Mouse (Mus musculus): Measurements from ENCODE around the gene Cep135. TPM values are rescaled to one million over a fixed set of nuclear protein-coding genes. Genes with fewer than 3 reads are reported as not detected.

The Cep135 gene
- 8.8 and 9.1 TPM in 2 replicates for total RNA-seq (2012; rRNA removed)

GRCm38 (mm10) chr5:76588551-76589283 lies at the start of gene Cep135:
Cep135 (plus strand) TSS chr5:76588698.
- Histone ChIP-seq H3K4me1 (ENCODE audit: control insufficient read depth in 2 of 2, insufficient read depth in 2 of 2, low read length in 2 of 2, poor library complexity in 1 of 2) (0 out of 4 replicates have a peak, but pooled peaks cover 0 to 2% of the 10 kb centered on the region in 2 experiments), H3K9me3 (ENCODE audit: control insufficient read depth, insufficient read depth, low read depth, low read length) (no peaks in the 10 kb centered on the region), H3K27ac (ENCODE audit: insufficient read depth, low read depth, low read length, poor library complexity, severe bottlenecking) (peak within 1 kb of the TSS; percentile 72), H3K9ac (ENCODE audit: insufficient read depth, low read depth, low read length, poor library complexity, severe bottlenecking) (peak within 1 kb of the TSS; percentile 98), H3K36me3 (ENCODE audit: control insufficient read depth, insufficient read depth, low read length, poor library complexity, severe bottlenecking) (peaks cover 2% of the 10 kb centered on the region; the same call in 1 of the 2 replicates), H3K4me3 (ENCODE audit: insufficient read depth in 1 of 2, low read depth in 1 of 2, low read length in 2 of 2, poor library complexity in 1 of 2, severe bottlenecking in 1 of 2) (peak within 1 kb of the TSS; percentile 88 to 100)
- DNase-seq (ENCODE audit: low read depth, low spot score), result peak; percentile 55
- no peak for TF ChIP-seq ZNF384 (IDR thresholded peaks at IDR 0.05; ENCODE audit: low read depth, low read length)
- peak; percentile 53; the same call in 1 of the 2 replicates for TF ChIP-seq ZC3H11A (IDR thresholded peaks at IDR 0.05; ENCODE audit: borderline replicate concordance, low read depth, low read length)
- TF ChIP-seq MAFK (IDR thresholded peaks at IDR 0.05; ENCODE audit: insufficient read depth, low read depth, low read length), result no peak
- TF ChIP-seq CHD2 (IDR thresholded peaks at IDR 0.05; ENCODE audit: low read depth, low read length), result no peak
- 0 out of 2 replicates have a peak, but pooled peaks have one; percentile 58 for TF ChIP-seq HCFC1 (IDR thresholded peaks at IDR 0.05; ENCODE audit: borderline replicate concordance, insufficient read depth, low read length)
- in situ Hi-C loops (cut with MboI; ENCODE audit: low sequenced_read_pairs in 2 of 2, unreplicated experiment in 2 of 2), result no loop called here

GRCm38 (mm10) chr5:76540181-76540580 lies 48.3 kb upstream of the Cep135 start:
- Histone ChIP-seq H3K36me3 (ENCODE audit: control insufficient read depth, insufficient read depth, low read length, poor library complexity, severe bottlenecking) (peaks cover 46% of the 10 kb centered on the region), H3K9ac (ENCODE audit: insufficient read depth, low read depth, low read length, poor library complexity, severe bottlenecking) (no peak overlapping the region), H3K4me1 (ENCODE audit: control insufficient read depth in 2 of 2, insufficient read depth in 2 of 2, low read length in 2 of 2, poor library complexity in 1 of 2) (no peaks in the 10 kb centered on the region), H3K27ac (ENCODE audit: insufficient read depth, low read depth, low read length, poor library complexity, severe bottlenecking) (no peak overlapping the region), H3K9me3 (ENCODE audit: control insufficient read depth, insufficient read depth, low read depth, low read length) (no peaks in the 10 kb centered on the region), H3K4me3 (ENCODE audit: insufficient read depth in 1 of 2, low read depth in 1 of 2, low read length in 2 of 2, poor library complexity in 1 of 2, severe bottlenecking in 1 of 2) (no peak overlapping the region)
- TF ChIP-seq MAFK (IDR thresholded peaks at IDR 0.05; ENCODE audit: insufficient read depth, low read depth, low read length) (no peak), ZC3H11A (IDR thresholded peaks at IDR 0.05; ENCODE audit: borderline replicate concordance, low read depth, low read length) (no peak), CHD2 (IDR thresholded peaks at IDR 0.05; ENCODE audit: low read depth, low read length) (no peak), ZNF384 (IDR thresholded peaks at IDR 0.05; ENCODE audit: low read depth, low read length) (no peak), HCFC1 (IDR thresholded peaks at IDR 0.05; ENCODE audit: borderline replicate concordance, insufficient read depth, low read length) (no peak)
- no peak for DNase-seq (ENCODE audit: low read depth, low spot score)
- in situ Hi-C loops (cut with MboI; ENCODE audit: low sequenced_read_pairs in 2 of 2, unreplicated experiment in 2 of 2), result no loop called here

GRCm38 (mm10) chr5:76540842-76541241 lies 47.7 kb upstream of the Cep135 start:
- Histone ChIP-seq H3K4me3 (ENCODE audit: insufficient read depth in 1 of 2, low read depth in 1 of 2, low read length in 2 of 2, poor library complexity in 1 of 2, severe bottlenecking in 1 of 2) (no peak overlapping the region), H3K36me3 (ENCODE audit: control insufficient read depth, insufficient read depth, low read length, poor library complexity, severe bottlenecking) (peaks cover 42% of the 10 kb centered on the region), H3K9me3 (ENCODE audit: control insufficient read depth, insufficient read depth, low read depth, low read length) (no peaks in the 10 kb centered on the region), H3K27ac (ENCODE audit: insufficient read depth, low read depth, low read length, poor library complexity, severe bottlenecking) (no peak overlapping the region), H3K4me1 (ENCODE audit: control insufficient read depth in 2 of 2, insufficient read depth in 2 of 2, low read length in 2 of 2, poor library complexity in 1 of 2) (no peaks in the 10 kb centered on the region), H3K9ac (ENCODE audit: insufficient read depth, low read depth, low read length, poor library complexity, severe bottlenecking) (no peak overlapping the region)
- DNase-seq (ENCODE audit: low read depth, low spot score), result no peak
- TF ChIP-seq HCFC1 (IDR thresholded peaks at IDR 0.05; ENCODE audit: borderline replicate concordance, insufficient read depth, low read length), result no peak
- no peak for TF ChIP-seq ZNF384 (IDR thresholded peaks at IDR 0.05; ENCODE audit: low read depth, low read length)
- no peak for TF ChIP-seq ZC3H11A (IDR thresholded peaks at IDR 0.05; ENCODE audit: borderline replicate concordance, low read depth, low read length)
- TF ChIP-seq CHD2 (IDR thresholded peaks at IDR 0.05; ENCODE audit: low read depth, low read length), result no peak
- no peak for TF ChIP-seq MAFK (IDR thresholded peaks at IDR 0.05; ENCODE audit: insufficient read depth, low read depth, low read length)
- in situ Hi-C loops (cut with MboI; ENCODE audit: low sequenced_read_pairs in 2 of 2, unreplicated experiment in 2 of 2), result no loop called here

- in situ Hi-C loops (cut with MboI; ENCODE audit: low sequenced_read_pairs in 2 of 2, unreplicated experiment in 2 of 2), result no loop called here
- no peak overlapping the region for H3K27ac ChIP-seq (ENCODE audit: insufficient read depth, low read depth, low read length, poor library complexity, severe bottlenecking)
- no peaks in the 10 kb centered on the region for H3K9me3 ChIP-seq (ENCODE audit: control insufficient read depth, insufficient read depth, low read depth, low read length)
- TF ChIP-seq HCFC1 (IDR thresholded peaks at IDR 0.05; ENCODE audit: borderline replicate concordance, insufficient read depth, low read length) (no peak), ZC3H11A (IDR thresholded peaks at IDR 0.05; ENCODE audit: borderline replicate concordance, low read depth, low read length) (no peak), MAFK (IDR thresholded peaks at IDR 0.05; ENCODE audit: insufficient read depth, low read depth, low read length) (no peak), ZNF384 (IDR thresholded peaks at IDR 0.05; ENCODE audit: low read depth, low read length) (no peak), CHD2 (IDR thresholded peaks at IDR 0.05; ENCODE audit: low read depth, low read length) (no peak)
- no peaks in the 10 kb centered on the region for H3K4me1 ChIP-seq (ENCODE audit: control insufficient read depth in 2 of 2, insufficient read depth in 2 of 2, low read length in 2 of 2, poor library complexity in 1 of 2)
- no peak overlapping the region for H3K9ac ChIP-seq (ENCODE audit: insufficient read depth, low read depth, low read length, poor library complexity, severe bottlenecking)
- peaks cover 31% of the 10 kb centered on the region for H3K36me3 ChIP-seq (ENCODE audit: control insufficient read depth, insufficient read depth, low read length, poor library complexity, severe bottlenecking)
- DNase-seq (ENCODE audit: low read depth, low spot score), result no peak
- H3K4me3 ChIP-seq (ENCODE audit: insufficient read depth in 1 of 2, low read depth in 1 of 2, low read length in 2 of 2, poor library complexity in 1 of 2, severe bottlenecking in 1 of 2), result no peak overlapping the region
These were observed 45.3 kb upstream of the Cep135 start for GRCm38 (mm10) chr5:76543200-76543599.
